Mouse (Mus musculus) large intestine, adult 2 months (tissue): ENCODE results near the gene Kcnk15. TPM values are rescaled to one million over a fixed set of nuclear protein-coding genes. Genes with fewer than 3 reads are reported as not detected.

Source experiments
- DNase-seq: peaks from one replicate; pipeline ENCODE4 v3.0.0-alpha.2; 2012; ENCODE audit warnings: low read depth, low spot score
- WGBS: fragments of 180-500 bp; shearing (Covaris S2); methylation state at CpG from one replicate; pipeline ENCODE4 v1.1.7; 2018; 5-methylcytosine and 5-hydroxymethylcytosine counted together
- polyA plus RNA-seq: library from polyadenylated mRNA; depleted of rRNA; stranded (reverse); fragments of >200 nt; gene quantifications from 2 replicates; pipeline ENCODE4 v1.2.3, GENCODE M21; 2012; rRNA removed

The Kcnk15 gene
- polyA plus RNA-seq, result not detected in 2 replicates

GRCm38 (mm10) chr2:163853461-163853901, at the start of gene Kcnk15:
Gene Kcnk15 (plus strand): TSS chr2:163853651.
- 2% methylated on average over 38 of the region's 38 CpGs for WGBS
- DNase-seq, result no peak

- 66% methylated on average over 5 of the region's 5 CpGs for WGBS
- no peak for DNase-seq
Observed at GRCm38 (mm10) chr2:163803838-163804237, 49.6 kb upstream of the Kcnk15 start.

- no peak for DNase-seq
- 89% methylated on average over 4 of the region's 4 CpGs for WGBS
Observed at GRCm38 (mm10) chr2:163809166-163809565, 44.3 kb upstream of the Kcnk15 start.

GRCm38 (mm10) chr2:163809704-163810103, 43.7 kb upstream of the Kcnk15 start:
- 59% methylated on average over 7 of the region's 7 CpGs for WGBS
- no peak for DNase-seq

- 72% methylated on average over 5 of the region's 5 CpGs for WGBS
- DNase-seq, result no peak
Observed at GRCm38 (mm10) chr2:163813077-163813476, 40.4 kb upstream of the Kcnk15 start.

- WGBS, result 91% methylated on average over 9 of the region's 9 CpGs
- DNase-seq, result no peak
Observed at GRCm38 (mm10) chr2:163814739-163815465, 38.5 kb upstream of the Kcnk15 start.

- no peak for DNase-seq
- 33% methylated on average over 4 of the region's 4 CpGs for WGBS
Observed at GRCm38 (mm10) chr2:163820607-163821006, 32.8 kb upstream of the Kcnk15 start, which contains the start of gene Ccn5. Gene Ccn5 (plus strand): TSS chr2:163820861.

- 8% methylated on average over 4 of the region's 4 CpGs for WGBS
- no peak for DNase-seq
Observed at GRCm38 (mm10) chr2:163823248-163823647, 30.2 kb upstream of the Kcnk15 start.

- 43% methylated on average over 11 of the region's 11 CpGs for WGBS
- DNase-seq, result no peak
Observed at GRCm38 (mm10) chr2:163823771-163824170, 29.7 kb upstream of the Kcnk15 start.

GRCm38 (mm10) chr2:163825861-163826260, 27.6 kb upstream of the Kcnk15 start:
- no peak for DNase-seq
- WGBS, result 65% methylated on average over 1 of the region's 1 CpGs

GRCm38 (mm10) chr2:163826494-163826893, 27.0 kb upstream of the Kcnk15 start:
- 19% methylated on average over 5 of the region's 5 CpGs for WGBS
- DNase-seq, result no peak

- WGBS, result 21% methylated on average over 1 of the region's 1 CpGs
- no peak for DNase-seq
Observed at GRCm38 (mm10) chr2:163831163-163831562, 22.3 kb upstream of the Kcnk15 start.

- 20% methylated on average over 9 of the region's 9 CpGs for WGBS
- DNase-seq, result peak; percentile 38
Observed at GRCm38 (mm10) chr2:163838043-163838442, 15.4 kb upstream of the Kcnk15 start.

- 21% methylated on average over 6 of the region's 6 CpGs for WGBS
- DNase-seq, result peak; percentile 44
Observed at GRCm38 (mm10) chr2:163839519-163839918, 13.9 kb upstream of the Kcnk15 start.

- WGBS, result 70% methylated on average over 4 of the region's 4 CpGs
- DNase-seq, result no peak
Observed at GRCm38 (mm10) chr2:163842043-163842442, 11.4 kb upstream of the Kcnk15 start.

GRCm38 (mm10) chr2:163857233-163857632, 3.8 kb downstream of the Kcnk15 start:
- WGBS, result 68% methylated on average over 6 of the region's 6 CpGs

GRCm38 (mm10) chr2:163858254-163858947, 5.0 kb downstream of the Kcnk15 start:
- no peak for DNase-seq
- WGBS, result 14% methylated on average over 50 of the region's 50 CpGs

More at GRCm38 (mm10) chr2:163857233-163857632, 3.8 kb downstream of the Kcnk15 start:
- DNase-seq, result no peak

- WGBS, result 88% methylated on average over 5 of the region's 5 CpGs
- no peak for DNase-seq
Observed at GRCm38 (mm10) chr2:163865311-163865710, 11.9 kb downstream of the Kcnk15 start.

GRCm38 (mm10) chr2:163866061-163866460, 12.6 kb downstream of the Kcnk15 start:
- DNase-seq, result no peak
- WGBS, result 89% methylated on average over 9 of the region's 9 CpGs

GRCm38 (mm10) chr2:163869783-163870182, 16.3 kb downstream of the Kcnk15 start:
- DNase-seq, result no peak
- 78% methylated on average over 5 of the region's 5 CpGs for WGBS

- DNase-seq, result no peak
- 86% methylated on average over 4 of the region's 4 CpGs for WGBS
Observed at GRCm38 (mm10) chr2:163871266-163871665, 17.8 kb downstream of the Kcnk15 start.
